Mouse (Mus musculus) adrenal gland, postnatal 14 days (tissue): ENCODE measurements around the gene Ppp4r1. TPM values are rescaled to one million over a fixed set of nuclear protein-coding genes. Genes with fewer than 3 reads are reported as not detected.

ENCODE experiments used
- DNase-seq: peaks from one replicate; pipeline ENCODE4 v3.0.0; 2021; ENCODE audit warnings: mixed read lengths
- total RNA-seq: library from RNA; stranded (reverse); gene quantifications from 2 replicates; pipeline ENCODE4 v1.2.3, GENCODE M21; 2021

Gene Ppp4r1
- total RNA-seq, 1 experiment from 2014 or later: 58.1 TPM

DNA sequence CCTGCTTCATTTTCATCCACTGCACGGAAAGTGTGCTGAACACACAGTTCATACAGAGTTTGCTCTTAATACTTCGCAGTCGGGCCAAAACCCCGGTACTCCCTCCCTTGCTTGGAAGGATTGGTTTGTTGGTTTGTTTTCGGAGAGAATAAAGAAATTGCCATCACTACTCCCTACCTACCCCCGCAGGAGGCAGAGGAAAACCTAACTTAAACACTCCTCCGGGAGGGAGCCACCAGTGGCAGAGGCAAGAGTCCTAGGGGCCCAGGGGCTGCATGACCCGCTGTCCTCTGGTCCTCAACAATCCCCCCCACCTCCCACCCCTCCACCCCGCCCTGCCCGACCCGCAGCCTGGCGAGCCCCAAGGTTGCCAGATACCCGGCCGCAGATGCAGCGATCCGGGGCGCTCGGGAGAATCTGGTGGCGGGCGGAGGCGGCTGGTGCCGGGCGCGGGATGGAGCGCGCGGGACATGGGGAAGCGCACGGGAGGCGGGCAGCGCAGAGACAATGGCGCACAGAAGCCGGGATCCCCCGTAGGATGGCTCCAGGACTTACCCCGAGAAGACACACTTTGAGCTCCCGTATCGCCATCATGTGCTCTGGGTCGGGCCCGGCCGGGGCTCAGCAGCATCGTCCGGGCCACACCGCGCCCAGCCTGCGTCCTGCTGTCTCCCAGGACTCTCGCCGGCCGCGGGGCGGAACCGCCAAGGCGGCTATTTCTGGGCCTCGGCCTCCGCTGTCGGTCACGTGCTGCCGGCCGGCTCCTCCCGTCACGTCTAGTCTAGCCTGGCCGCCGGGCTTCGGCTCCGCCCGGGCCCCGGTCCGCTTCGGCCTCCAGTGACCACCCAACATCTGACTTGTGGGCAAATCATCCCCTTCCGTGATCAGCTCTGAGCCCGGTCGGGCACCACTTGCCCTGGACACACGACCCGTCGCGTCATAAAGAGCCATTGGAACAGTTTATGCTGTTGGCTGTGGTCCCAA is 10.1 kb upstream of the Ppp4r1 start, which contains the start of gene Rab31:
Gene Rab31 (minus strand): TSS at position 802 of the 984 bp plus-strand sequence.
- peak; percentile 92 for DNase-seq

- DNase-seq: peak; percentile 23
Measured at GRCm38 (mm10) chr17:65773617-65774016, 8.8 kb upstream of the Ppp4r1 start.

DNA sequence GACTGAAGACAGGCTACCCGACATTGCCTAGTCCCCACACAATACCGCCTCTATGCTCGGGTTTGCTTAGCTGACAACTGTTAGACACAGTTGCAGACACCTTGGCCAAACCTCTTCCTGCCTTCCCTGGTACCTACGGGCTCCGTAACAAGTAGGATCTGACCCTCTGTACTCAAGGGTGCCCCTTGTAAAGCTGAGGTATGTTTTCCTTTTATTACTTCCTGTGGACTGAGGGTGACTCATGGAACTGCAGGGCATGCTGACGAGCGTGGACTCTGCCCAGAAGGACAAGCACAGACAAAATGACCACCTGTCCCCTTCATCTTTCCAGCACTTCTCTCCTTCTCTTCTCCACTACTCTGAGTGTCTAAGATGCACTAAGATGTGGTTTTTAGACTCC is 7.9 kb upstream of the Ppp4r1 start:
- DNase-seq: peak; percentile 23

DNA sequence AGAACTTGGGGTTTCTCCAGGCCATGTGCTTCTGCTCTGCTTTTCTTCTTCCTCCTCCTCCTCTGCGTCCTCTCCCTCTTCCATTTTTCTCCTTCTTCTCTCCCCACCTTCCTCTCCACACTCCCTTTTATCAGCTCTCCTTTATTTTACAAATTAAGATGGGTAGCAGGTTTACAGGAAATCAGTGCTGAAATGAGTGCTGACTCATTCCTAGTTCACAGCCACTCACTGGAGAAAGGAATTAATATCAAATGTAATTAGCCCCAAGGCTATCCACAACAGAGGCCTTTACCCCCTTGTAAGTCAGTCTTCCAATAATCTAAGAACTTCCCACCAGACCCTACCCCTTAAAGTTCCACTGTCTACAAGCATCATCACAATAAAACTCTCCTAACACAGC is 6.1 kb upstream of the Ppp4r1 start:
- no peak for DNase-seq

GRCm38 (mm10) chr17:65777461-65777860 is 4.9 kb upstream of the Ppp4r1 start:
- no peak for DNase-seq

DNA sequence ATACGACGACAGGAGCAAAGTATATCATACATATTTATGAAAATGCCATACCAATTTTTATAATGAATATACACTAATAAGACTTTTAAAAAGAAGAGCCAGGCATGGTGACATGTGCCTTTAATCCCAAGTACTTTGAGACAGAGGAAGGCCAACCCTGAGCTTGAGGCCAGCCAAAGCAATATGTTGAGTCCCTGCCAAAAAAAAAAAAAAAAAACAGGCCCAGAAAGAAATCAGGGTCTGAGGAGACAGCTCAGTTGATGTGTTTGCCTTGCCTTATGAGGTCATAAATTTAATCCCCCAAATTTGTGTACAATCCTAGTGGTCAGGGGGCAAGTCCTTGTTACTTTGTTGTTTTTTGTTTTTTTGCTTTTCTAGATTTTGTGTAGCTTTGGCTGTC is 1.4 kb upstream of the Ppp4r1 start:
- DNase-seq: no peak

GRCm38 (mm10) chr17:65783182-65784161 is 1.1 kb downstream of the Ppp4r1 start:
- DNase-seq: peak; percentile 92

GRCm38 (mm10) chr17:65784610-65785140 is 2.3 kb downstream of the Ppp4r1 start:
- no peak for DNase-seq

DNA sequence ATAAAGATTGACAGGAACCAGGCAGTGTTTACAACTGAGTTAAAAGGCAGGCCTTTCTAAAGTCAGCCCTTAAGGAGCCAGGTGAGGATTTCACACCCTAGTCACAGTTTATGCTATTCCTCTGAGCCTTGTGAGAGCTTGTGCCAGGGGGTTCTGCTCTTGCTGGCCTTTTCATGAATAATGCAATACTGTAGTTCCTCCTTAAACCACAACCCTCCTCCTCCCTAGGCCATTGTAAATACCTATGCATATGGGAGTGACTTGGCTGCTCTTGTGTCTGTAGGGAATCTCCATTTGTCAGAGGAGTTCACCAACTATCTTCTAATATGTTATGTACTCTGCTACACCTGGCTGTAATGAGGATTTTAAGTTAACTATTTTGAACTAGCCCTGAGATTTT is 3.3 kb downstream of the Ppp4r1 start:
- DNase-seq: no peak

- peak; percentile 23 for DNase-seq
Measured at GRCm38 (mm10) chr17:65786225-65786624, 3.9 kb downstream of the Ppp4r1 start.

DNA sequence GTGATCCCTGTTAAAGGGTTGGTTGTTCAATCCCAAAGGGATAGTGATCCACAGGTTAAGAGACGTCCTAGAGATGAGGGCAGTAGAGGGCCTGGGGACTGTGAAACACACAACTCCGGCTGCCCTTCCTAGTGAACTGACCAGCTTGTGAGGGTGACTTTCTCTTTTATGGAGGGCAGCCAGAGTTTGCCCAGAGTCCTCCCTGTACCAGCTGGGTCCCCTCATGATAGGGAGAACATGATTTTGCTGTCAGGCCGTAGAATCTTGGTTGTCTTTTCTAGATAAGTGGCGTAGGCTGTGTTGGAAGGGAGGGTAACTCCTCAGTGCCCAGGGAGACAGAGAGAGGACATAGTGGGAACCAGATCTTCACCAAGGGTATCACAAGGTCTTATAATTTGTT is 4.9 kb downstream of the Ppp4r1 start:
- DNase-seq: no peak

DNA sequence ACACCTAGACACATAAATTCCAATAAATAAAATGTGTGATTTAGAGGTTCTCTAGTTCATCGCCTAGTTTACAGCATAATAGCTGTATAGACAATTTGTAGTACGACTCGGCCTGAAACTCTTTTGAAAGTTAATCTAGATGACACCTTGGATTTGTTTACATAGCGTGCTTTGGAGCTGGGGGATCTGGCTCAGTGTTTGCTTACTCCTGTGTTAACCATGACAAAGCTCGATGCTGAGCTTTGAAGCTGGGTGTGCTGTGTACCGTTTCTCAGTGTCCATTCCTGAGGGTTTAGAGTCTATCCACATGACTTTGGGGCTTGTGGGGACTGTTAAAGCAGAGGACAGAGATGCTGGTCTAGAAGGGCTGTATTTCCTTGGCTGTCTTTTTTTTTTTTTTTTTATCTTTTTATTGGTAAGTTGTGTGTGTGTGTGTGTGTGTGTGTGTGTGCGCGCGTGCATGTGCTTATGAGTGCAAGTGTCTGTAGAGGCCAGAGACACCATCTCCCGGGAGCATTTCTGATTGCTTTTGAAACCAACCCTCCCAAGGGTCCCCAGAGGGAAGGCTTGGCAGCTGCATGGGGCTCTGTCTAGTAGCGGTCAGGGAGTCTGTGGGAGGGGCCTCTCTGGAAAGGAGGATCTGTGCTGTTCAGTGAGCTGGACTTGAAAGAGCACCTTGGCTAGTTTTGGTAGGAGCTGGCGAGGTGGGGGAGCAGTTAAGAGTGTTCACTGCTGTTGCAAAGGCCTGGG is 6.3 kb downstream of the Ppp4r1 start:
- peak; percentile 79 for DNase-seq

DNA sequence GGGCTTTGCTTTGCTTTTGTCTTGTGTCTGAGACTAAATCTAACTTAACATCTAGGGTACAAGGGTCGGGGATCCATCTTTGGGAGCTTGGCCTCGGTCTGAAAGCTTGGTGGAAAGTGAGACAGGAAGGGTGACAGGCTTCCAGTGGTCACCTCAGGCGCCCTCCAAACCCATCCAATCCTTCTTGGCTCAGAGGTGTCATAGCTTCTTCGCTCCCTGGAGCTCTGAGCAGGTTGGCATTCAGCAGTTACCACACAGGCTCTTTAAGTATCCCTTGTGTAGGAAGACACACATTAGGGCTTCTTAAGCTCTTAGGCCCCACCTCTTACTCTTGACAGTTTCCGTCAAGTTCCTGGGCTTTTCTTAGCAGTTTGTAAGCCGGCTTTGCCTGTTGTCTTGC is 7.2 kb downstream of the Ppp4r1 start:
- no peak for DNase-seq

- no peak for DNase-seq
Measured at GRCm38 (mm10) chr17:65791161-65791560, 8.8 kb downstream of the Ppp4r1 start.

DNA sequence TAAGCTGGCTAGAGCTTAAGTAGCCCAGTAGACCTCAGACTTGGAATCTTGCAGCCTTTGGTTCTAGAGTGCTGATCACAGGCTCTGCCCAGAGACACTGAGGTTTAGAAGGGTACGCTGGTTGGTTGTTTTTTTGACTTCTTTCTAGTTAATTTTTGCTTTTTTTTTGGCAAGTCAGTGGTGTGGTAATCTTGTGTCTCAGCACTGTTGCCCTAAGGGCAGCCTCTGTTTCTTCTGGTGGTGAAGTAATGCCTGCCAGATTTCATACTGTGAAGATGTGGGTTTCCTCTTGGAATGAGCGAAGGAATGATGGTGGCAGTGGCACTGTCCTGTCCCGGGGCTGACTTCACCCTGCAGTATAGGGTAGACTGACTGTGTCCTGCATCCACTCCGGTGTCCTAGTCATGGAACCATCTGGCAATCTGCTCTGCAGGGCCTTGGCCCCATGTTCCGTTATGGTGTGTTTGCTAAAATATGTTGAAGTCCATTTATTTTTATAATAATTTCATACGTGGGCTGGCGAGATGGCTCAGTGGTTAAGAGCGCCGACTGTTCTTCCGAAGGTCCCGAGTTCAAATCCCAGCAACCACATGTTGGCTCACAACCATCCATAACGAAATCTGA is 11.0 kb downstream of the Ppp4r1 start:
- no peak for DNase-seq

DNA sequence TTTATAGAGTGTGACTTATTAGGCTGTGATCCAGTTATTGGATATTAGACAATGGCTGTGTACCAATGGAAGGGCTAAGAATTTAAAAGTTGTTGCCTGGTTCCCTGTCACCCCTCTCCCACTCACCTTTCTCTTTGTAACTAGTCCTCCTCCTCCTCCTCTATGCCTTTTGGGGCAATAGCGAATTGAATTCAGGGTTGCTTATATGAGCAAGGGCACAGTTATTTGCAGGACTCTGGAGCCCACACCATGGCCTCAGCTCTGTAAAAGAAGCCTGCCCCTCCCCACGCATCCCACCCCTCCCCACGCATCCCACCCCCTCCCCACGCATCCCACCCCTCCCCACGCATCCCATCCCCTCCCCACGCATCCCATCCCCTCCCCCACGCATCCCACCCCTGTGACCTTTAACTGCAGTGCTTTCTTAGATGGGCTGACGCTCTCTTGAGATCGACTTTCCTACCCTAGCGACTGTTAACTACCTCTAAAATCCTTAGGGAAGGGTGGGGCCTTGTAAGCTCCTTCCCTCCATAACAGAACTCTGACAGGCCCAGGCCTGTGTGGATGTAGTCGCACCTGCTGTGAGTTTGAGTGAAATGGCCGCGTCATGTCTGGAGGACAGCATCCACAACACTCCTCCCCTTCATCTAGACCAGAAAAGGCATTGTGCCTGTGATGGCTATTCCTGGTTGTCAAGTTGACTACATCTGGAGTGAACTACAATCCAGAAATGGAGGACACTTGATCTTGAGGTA is 11.9 kb downstream of the Ppp4r1 start:
- DNase-seq: no peak

GRCm38 (mm10) chr17:65796056-65796455 is 13.7 kb downstream of the Ppp4r1 start:
- no peak for DNase-seq

DNA sequence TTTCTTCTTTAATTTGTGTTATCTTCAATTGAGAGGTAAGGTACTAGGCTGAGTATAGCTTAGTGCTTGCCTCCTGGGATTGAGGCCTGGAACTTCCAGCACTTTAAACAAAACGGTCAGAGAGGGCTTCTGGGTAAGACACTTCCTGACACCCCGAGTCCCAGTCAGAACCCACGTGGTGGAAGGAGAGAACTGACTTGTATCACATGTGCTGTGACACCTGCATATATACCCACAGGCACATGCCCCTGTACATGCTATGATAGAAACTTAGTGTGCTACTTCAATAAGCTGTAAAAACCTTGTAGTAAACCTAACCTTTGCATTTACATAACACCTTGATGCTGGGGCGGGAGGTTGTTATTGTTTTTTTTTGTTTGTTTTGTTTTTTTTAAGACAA is 16.1 kb downstream of the Ppp4r1 start:
- DNase-seq: no peak

DNA sequence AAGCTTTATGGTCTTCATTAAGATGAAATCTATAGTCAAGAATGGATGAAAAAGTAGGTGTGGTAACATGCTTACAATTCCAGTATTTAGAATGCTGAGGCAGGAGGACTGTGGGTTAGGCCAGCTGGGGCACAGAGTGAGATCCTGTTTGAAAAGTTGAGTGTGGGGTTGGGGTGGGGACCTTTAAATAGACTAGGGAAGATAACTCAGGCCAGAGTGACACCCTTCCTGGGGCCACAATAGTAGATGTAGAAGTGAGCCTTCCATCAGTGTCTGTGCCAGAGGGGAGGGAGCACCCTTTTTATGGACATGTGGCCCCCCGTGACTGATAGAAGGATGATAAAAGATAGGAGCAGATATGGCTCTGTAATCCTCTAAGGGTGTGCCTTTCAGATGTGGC is 17.0 kb downstream of the Ppp4r1 start:
- no peak for DNase-seq

GRCm38 (mm10) chr17:65800451-65800850 is 18.1 kb downstream of the Ppp4r1 start:
- DNase-seq: no peak
